Mouse (Mus musculus): Measurements from ENCODE around the gene Tomm40. TPM values are rescaled to one million over a fixed set of nuclear protein-coding genes. Genes with fewer than 3 reads are reported as not detected.
A peak's percentile ranks its signal among the peaks of the same experiment; 100 is the strongest.

Gene Tomm40
- total RNA-seq, 2 experiments from 2014 or later: 50.8 to 62.2 TPM

DNA sequence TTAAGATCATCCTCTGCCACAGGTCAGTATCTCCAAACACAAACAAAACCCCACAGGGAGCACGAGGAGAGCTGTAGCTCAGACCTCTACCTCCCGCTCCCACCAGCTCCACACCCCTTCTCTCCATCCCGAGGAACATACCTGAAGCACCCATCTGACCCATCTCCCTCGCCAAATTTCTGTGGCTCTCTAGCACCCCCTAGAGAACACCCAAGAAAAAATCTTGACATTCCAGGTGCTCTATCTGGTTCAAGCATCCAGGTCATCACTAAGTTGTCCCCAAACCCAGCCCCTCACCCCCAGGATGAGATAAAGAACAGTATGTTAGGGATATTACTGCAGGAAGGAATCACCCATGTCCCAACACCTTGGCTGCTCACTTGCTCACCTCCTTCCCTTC lies 2.0 kb downstream of the Tomm40 start:
- no peak for ATAC-seq (replicated peaks; ENCODE audit: poor library complexity)

DNA sequence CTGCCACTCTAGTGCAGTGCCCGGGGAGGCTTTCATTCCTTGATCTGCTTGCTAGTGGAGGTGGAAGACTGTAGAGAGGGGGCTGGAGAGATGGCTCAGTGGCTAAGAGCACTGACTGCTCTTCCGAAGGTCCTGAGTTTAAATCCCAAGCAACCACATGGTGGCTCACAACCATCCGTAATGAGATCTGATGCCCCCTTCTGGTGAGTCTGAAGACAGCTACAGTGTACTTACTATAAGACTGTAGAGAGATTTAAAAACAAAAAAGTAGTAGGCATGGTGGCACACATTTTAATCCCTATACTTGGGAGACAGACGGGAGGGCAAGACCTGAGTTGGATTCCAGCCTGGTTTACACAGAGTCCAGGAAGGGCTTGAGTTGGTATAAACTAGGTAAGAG lies 2.8 kb downstream of the Tomm40 start:
- ATAC-seq (replicated peaks; ENCODE audit: poor library complexity): no peak

DNA sequence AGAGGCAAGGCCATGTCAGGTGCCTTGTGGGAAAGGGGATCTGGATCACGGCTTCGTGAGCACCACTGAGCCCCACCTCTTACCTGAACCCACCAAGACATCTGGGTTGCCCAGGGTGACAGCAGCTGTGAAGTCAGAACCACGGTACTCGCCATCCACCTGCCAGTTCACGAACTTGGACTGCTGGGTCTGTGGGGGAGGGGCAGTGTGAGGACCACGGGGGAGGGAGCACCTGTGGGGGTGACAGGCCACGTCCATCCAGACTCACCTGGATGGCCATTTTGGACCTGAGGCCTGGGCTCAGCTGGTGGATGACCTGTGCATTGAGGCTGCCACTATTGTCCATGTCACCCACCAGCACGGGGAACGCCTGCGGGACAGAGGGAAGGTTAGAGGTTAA lies 4.6 kb downstream of the Tomm40 start:
- ATAC-seq (replicated peaks; ENCODE audit: poor library complexity): no peak

- no peak for ATAC-seq (replicated peaks; ENCODE audit: poor library complexity)
These were observed 10.0 kb downstream of the Tomm40 start for GRCm38 (mm10) chr7:19705271-19705670.

- ATAC-seq (replicated peaks; ENCODE audit: poor library complexity): no peak
These were observed 10.8 kb downstream of the Tomm40 start for GRCm38 (mm10) chr7:19704475-19704874.

- no peak for ATAC-seq (replicated peaks; ENCODE audit: poor library complexity)
These were observed 12.2 kb downstream of the Tomm40 start for GRCm38 (mm10) chr7:19702859-19703555.

GRCm38 (mm10) chr7:19701069-19701761 lies 14.0 kb downstream of the Tomm40 start:
- peak; percentile 43 for ATAC-seq (replicated peaks; ENCODE audit: poor library complexity)

GRCm38 (mm10) chr7:19700299-19701068 lies 14.8 kb downstream of the Tomm40 start:
- no peak for ATAC-seq (replicated peaks; ENCODE audit: poor library complexity)

GRCm38 (mm10) chr7:19699827-19700148 lies 15.4 kb downstream of the Tomm40 start:
- no peak for ATAC-seq (replicated peaks; ENCODE audit: poor library complexity)

- peak; percentile 48 for ATAC-seq (replicated peaks; ENCODE audit: poor library complexity)
These were observed 16.1 kb downstream of the Tomm40 start, which contains the start of gene Apoe for GRCm38 (mm10) chr7:19698907-19699826. Gene Apoe, minus strand, starts transcription at chr7:19699188.

DNA sequence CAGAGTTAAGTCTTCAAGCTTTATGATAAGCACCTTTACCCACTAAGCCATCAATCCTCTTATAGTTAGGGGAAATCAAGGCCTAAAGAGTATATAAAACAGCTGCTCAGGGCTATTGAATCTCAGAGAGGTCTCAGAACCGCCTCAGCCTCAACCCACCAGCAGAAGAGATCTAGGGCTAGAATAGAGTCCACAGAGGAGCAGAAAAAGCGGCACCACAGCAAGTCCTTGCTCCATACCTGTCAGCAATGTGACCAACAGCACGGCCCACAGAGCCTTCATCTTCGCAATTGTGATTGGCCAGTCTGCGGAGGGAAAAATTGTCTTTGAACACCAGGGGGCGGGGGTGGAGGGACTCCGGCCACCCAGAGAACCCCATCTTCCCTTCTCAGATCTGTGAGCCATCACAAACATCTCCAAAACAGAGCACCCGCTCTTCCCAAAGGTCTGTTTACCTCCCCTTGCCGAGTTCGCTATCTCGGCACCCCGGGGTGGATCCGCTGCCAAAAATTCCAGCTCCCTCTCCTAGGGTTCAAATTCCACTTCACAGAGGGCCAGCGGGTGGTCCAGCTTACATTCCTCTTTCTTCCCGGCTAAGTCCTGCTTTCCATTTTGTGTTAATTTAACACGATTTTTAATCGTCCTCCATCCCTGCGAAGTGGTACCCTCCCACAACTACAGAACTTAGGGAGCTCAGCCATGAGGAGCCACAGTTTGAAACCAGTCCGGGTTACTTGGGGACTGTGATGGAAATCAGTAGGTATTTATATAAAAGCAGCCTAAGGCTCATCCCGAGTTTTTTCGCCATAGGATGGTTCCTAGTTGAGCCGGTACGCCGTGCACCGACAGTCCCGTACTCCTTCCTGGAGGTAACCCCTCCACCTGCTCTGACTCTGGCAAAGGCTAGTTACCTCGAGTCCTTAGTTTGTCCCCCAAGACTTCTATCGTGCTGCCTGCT lies 17.0 kb downstream of the Tomm40 start:
- ATAC-seq (replicated peaks; ENCODE audit: poor library complexity): peak; percentile 29

DNA sequence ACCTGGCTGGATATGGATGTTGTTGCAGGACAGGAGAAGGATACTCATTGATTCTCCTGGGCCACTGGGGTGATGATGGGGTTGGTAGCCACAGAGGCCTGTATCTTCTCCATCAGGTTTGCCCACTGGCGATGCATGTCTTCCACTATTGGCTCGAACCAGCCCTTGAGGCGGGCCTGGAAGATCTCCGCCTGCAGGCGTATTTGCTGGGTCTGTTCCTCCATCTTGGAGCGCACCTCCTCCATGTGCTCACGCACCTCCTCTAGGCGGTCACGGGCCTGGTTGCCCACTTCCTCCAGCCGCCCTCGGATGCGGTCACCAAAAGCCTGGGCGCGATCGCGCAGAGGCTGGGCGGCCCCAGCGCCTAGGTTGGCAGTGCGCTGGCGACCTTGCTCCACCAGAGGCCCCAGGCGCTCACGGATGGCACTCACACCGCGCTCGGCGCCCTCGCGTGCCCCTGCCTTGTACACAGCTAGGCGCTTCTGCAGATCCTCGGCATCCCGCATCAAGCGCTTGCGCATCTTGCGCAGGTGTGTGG lies 18.8 kb downstream of the Tomm40 start:
- ATAC-seq (replicated peaks; ENCODE audit: poor library complexity): no peak

DNA sequence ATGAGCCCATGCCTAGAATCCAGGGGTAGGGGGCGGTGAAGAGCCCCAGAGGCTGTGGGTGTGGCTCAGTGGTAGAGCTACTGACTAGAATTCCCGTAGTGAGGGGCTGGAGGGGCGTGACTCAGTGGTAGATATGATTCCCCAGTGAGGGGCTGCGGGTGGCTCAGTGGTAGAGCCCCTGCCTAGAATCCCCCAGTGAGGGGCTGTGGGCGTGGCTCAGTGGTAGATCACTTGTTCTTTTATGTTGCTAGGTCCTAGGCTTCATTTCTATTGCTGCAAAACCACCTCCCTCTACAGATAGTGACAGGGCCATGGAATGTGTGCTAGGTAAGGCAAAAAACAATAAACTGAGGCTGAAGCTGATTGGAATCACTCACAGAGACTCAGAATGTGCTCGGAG lies 19.4 kb downstream of the Tomm40 start:
- no peak for ATAC-seq (replicated peaks; ENCODE audit: poor library complexity)

DNA sequence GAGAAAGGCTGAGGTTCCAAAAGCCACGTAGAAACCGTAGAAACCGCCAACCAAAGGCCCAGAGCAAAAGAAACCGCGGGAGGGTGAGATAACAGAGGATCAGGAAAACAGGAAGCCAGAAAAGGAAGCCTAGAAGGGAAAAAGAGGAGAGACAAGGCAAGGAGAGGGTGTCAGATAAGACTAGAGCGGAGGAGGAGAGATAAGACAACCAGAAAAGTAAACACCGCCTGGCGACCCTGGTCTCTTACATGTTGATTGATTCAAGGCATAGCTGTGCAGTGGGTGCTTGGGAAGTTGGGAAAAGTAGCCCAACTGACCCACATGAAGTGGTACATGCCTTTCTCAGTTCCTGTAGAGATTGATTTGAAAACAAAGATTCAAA lies 20.0 kb downstream of the Tomm40 start:
- ATAC-seq (replicated peaks; ENCODE audit: poor library complexity): 0 out of 2 replicates have a peak, but pooled peaks have one; percentile 3

- 0 out of 2 replicates have a peak, but pooled peaks have one; percentile 0 for ATAC-seq (replicated peaks; ENCODE audit: poor library complexity)
These were observed 20.7 kb downstream of the Tomm40 start for GRCm38 (mm10) chr7:19694336-19695212.

DNA sequence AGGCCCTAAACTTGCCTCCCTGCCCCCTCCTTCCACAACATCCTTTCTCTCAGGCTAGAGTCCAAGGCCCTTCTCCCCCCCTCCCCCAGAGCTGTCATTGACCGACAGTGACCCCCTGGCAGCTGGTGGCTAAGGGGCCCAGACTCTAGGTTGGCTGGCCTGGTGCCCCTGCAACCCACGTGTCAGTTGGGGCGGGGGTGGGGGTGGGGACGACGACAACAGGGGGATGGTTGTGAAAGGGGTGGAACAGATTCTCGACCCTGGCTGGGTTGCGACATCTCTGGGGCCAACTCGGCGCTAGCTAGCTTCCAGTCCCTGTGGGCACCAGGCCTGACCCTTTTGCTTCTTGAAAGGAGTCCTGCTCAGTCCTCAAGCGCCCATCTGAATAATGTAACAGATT lies 21.8 kb downstream of the Tomm40 start:
- peak; percentile 63 for ATAC-seq (replicated peaks; ENCODE audit: poor library complexity)

DNA sequence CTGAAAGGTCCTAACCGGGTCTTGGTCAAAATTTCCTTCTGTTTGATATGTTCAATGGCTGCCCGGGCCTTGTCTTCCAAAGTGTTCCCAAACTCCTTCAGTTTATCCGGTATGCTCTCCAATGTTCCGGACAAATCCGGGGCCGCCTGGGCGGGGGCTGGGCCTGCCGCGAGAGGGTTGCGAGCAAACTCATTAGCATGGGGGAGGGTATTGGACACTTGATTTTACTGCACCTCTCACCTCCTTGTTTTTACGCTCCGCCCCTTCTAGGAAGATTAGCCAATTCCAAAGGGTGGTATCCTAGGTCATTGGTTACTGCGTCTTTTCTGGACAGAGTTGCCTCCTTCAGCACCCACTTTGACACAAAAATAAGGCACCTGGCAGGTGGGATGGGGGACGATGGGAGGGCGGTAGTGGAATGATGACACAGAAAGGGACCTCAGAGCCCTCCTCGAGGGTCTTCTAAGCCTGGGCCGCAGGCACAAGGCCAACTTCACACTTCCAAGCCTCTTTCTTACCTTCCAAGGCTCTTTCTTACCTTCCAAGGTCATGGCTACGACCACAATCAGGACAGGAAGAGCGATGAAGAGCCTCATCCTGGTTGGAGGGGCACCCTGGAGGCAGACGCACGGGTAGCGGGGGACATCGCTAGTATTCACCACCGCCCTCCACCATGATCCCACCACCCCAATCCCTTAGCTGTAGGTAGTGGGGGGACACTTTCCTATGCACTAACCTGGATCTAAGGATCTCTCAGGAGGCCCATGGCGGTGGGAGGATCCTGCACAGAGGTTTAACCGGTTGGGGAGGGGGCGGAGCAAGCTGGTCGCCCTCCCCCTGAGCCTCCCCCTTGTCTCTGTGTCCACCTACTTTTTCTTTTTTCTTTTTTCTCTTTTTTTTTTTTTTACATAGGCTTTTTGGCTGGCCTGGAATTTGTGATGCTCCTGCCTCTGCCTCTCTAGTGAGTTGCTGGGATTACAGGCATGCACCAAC lies 23.1 kb downstream of the Tomm40 start, which contains the start of gene Apoc1:
Gene Apoc1, minus strand, starts transcription at position 788 of the 993 bp plus-strand sequence.
- ATAC-seq (replicated peaks; ENCODE audit: poor library complexity): no peak
